Mouse (Mus musculus): ENCODE results near the gene Cnot6l.

DNA sequence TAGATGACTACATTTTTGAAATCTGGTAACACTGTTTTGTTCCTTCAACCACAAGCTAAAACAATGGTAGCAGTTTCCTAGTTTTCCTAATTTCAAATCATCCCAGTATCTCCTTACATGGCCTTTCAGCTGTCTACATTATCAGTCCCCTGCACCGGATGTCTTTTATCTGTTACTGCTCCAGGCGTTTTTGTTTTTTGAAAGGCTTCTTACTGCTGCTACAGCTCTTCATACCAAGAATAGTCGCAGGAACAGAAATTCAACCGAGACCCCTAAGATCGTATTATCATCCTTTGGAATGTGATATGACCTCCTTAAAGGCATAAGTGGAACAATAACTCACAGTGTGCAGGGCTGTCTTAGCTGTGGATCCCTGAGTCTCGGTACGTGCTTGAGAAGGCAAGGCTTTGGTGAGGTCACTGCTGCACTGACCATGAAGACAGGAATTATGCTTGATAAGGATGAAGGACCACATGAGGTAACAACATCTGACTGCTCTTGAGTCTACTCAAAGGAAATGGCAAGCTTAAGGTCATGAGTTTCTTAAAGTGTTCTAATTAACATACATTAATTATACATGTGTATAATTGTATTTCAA is 122.4 kb downstream of the Cnot6l start:
- TF ChIP-seq CTCF (IDR thresholded peaks at IDR 0.05; ENCODE audit: low read depth) (no peak), EP300 (IDR thresholded peaks at IDR 0.05; ENCODE audit: low read depth) (no peak)
